Mouse (Mus musculus): Measurements from ENCODE around the gene Txnrd2.

- TF ChIP-seq EP300 (IDR thresholded peaks at IDR 0.05; ENCODE audit: low read length) (no peak), CTCF (conservative IDR thresholded peaks at IDR 0.05 in 1 of 2, IDR thresholded peaks at IDR 0.05 in 1 of 2; ENCODE audit: low read depth in 2 of 2, low read length in 2 of 2) (no peak), GABPA (IDR thresholded peaks at IDR 0.05; ENCODE audit: insufficient replicate concordance, low read depth, low read length) (no peak), POLR2A (IDR thresholded peaks at IDR 0.05; ENCODE audit: low read depth, low read length) (no peak), UBTF (IDR thresholded peaks at IDR 0.05; ENCODE audit: low read depth, low read length) (no peak), NRF1 (IDR thresholded peaks at IDR 0.05; ENCODE audit: low read depth, low read length) (no peak), ZMIZ1 (IDR thresholded peaks at IDR 0.05; ENCODE audit: low read depth, low read length) (no peak), ZC3H11A (IDR thresholded peaks at IDR 0.05; ENCODE audit: low read depth, low read length) (no peak)
Measured at GRCm38 (mm10) chr16:18407912-18408311, 18.3 kb upstream of the Txnrd2 start.
